Mouse (Mus musculus) Patski (cell line): ENCODE measurements at regions not wholly inside any gene's neighbourhood (a gene's known extent, or its start where the extent isn't known, plus 50 kb on each side); places are given as distances from the start of the nearest gene placed in this dataset.
"Not testable (repeated sequence)": the region's sequence is repeated elsewhere in the genome, so short reads cannot be mapped to it uniquely, and the experiment has no call there.

Source experiments
- ATAC-seq: fragments of 100-300 bp; one replicate; pipeline ENCODE4 v1.8.0; 2021
- CTCF ChIA-PET: fragments of 350-600 bp; sonication (Branson Sonifier 250); formaldehyde crosslinking; loops from one replicate; lab custom pipeline; 2022; ENCODE audit warnings: inconsistent platforms; lab: Charles Lee
- POLR2A ChIA-PET: fragments of 350-600 bp; sonication (Branson Sonifier 250); formaldehyde crosslinking; loops from one replicate; lab custom pipeline; 2022; ENCODE audit warnings: antibody characterized with exemption, inconsistent platforms; lab: Charles Lee
- DNase-seq: peaks from one replicate; pipeline ENCODE4 v3.0.0-alpha.2; 2011; ENCODE audit warnings: low read depth, low spot score
- H3K27me3 ChIP-seq: fragments of 371-371 bp; one replicate; pipeline ENCODE4 v1.5.1; 2021
- CTCF ChIP-seq: fragments of 100-300 bp; IDR thresholded peaks from one replicate; pipeline ENCODE4 v1.5.1; 2021
- in situ Hi-C: fragments of 300-500 bp; cut with MboI; formaldehyde crosslinking; loops from 3 replicates; pipeline ENCODE4 v1.11.1; 2018; ENCODE audit warnings: low pct_unique_long_range_greater_than_20kb, mixed read lengths

DNA sequence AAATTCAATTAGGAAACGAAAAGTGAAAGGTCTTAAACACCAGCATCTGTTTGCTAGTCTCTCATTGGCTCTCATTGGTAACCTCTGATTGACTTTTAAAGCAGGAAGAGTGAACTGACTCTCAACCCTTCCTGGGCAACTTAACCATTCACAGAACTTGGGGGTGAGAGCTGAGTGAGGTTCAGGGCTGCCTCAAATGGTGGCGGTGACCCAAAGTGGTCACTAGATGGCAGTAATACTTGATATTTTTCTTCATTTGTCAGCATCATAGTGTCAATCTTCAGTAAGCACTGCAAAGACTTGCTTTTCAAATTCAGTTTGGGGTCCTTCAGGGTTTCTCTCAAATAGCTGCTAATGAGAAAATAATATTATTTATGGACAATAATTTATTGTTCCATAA lies 211.6 kb downstream of the Rab10 start:
- DNase-seq, H3K27me3 ChIP-seq, POLR2A ChIA-PET, in situ Hi-C loops: not testable (repeated sequence)
- CTCF ChIA-PET, result interaction anchor here (3.5 kb wide), 1 partner anchor 111 kb away, joined by 8 read pairs; no protein-coding TSS in a partner anchor
- ATAC-seq, result peak; percentile 71
- TF ChIP-seq CTCF, result peak; percentile 42

DNA sequence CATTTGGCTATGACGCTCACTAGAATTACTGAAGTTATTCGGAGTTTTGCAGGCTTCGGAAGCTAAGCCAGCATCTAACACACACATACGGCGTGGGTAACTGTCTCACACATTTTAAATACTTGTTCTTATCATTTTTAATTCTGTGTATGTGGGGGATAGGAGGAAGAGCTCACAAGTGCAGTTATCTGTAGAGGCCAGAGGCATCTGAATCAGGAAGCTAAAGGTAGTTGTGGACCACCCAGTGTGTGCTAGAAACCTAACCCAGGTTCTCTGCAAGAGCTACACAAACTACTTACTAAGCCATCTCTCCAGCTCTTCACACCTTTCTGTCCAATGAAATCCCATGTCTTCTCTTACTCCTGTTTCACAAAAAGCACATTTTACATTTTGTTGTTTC lies 215.3 kb downstream of the Rab10 start:
- POLR2A ChIA-PET, result no interaction called here
- CTCF ChIA-PET, result interaction anchor here (0.8 kb wide), 1 partner anchor 114 kb away, joined by 4 read pairs; no protein-coding TSS in a partner anchor
- no peaks in the 10 kb centered on the region for H3K27me3 ChIP-seq
- in situ Hi-C loops, result no loop called here
- no peak for ATAC-seq
- TF ChIP-seq CTCF, result no peak
- no peak for DNase-seq

- DNase-seq, CTCF ChIA-PET, in situ Hi-C loops, H3K27me3 ChIP-seq, POLR2A ChIA-PET, ATAC-seq: not testable (repeated sequence)
Measured at GRCm38 (mm10) chr12:3092974-3093373, 216.8 kb downstream of the Rab10 start.

- POLR2A ChIA-PET, DNase-seq, ATAC-seq, H3K27me3 ChIP-seq, CTCF ChIA-PET, in situ Hi-C loops: not testable (repeated sequence)
Measured at GRCm38 (mm10) chr12:3049546-3049945, 260.2 kb downstream of the Rab10 start.

- DNase-seq, ATAC-seq, H3K27me3 ChIP-seq, POLR2A ChIA-PET, CTCF ChIA-PET, in situ Hi-C loops: not testable (repeated sequence)
Measured at GRCm38 (mm10) chr12:3018446-3018845, 291.3 kb downstream of the Rab10 start.

DNA sequence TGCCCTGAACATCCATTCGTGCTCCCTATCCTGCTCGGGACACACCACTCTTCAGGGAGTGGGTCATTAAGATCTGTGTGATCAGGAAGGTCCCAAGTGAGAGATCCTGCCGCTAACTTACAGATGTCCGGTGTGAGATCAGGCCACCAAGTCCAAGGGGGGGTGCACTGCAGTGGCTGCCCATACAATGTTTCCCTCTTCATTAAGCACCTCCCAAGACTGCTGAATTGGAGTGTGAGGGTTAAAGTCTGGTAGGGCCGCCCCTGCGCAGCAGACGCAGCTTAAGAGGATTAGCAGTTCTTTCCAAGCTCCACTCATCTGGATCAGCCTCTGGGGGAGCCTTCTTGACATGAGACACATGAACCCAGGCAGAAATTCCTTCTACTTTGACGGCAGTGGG lies 293.0 kb downstream of the Rab10 start:
- DNase-seq, ATAC-seq, POLR2A ChIA-PET, in situ Hi-C loops, CTCF ChIA-PET, H3K27me3 ChIP-seq: not testable (repeated sequence)
